Mouse (Mus musculus) frontal cortex, postnatal 14 days (tissue): ENCODE data around the gene Ms4a6b.
"Not testable (repeated sequence)": the region's sequence is repeated elsewhere in the genome, so short reads cannot be mapped to it uniquely, and the experiment has no call there.

Experiments
- DNase-seq, 2 experiments: peaks; one replicate each; pipeline ENCODE4 v3.0.0; 2022; ENCODE audit warnings: low spot score in 2 of 2

The Ms4a6b gene

GRCm38 (mm10) chr19:11533421-11533820 is 17.1 kb downstream of the Ms4a6b start:
- no peak for DNase-seq

DNA sequence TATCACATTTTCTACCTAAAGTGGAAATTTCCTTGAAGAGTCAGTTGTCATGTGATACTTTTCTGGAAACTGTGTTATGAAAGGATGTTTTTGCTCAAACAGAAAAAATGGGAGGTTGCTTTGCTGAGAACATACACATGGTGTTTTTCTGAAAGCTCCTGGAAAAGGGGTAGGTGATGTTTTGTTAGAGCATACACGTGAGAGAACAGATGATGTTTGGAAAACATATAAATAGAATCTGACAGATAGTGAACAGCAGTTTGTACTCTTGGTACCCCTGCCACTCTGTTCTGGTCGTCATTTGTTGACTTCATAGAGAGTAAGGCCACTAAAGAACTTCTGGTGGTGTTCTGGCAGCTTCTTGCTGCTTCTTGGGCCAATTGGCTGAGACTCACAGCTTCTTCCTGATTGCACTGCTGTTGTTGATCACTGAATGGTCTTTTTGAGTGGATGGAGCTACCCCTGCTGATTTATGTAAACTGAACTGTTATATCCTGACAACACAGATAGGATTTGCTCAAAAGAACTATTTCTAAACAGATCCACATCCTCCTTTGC is 17.7 kb downstream of the Ms4a6b start:
- DNase-seq = no peak

GRCm38 (mm10) chr19:11536593-11536992 is 20.3 kb downstream of the Ms4a6b start, which contains the start of gene Ms4a4d:
Ms4a4d (plus strand) TSS chr19:11536801.
- no peak for DNase-seq

DNA sequence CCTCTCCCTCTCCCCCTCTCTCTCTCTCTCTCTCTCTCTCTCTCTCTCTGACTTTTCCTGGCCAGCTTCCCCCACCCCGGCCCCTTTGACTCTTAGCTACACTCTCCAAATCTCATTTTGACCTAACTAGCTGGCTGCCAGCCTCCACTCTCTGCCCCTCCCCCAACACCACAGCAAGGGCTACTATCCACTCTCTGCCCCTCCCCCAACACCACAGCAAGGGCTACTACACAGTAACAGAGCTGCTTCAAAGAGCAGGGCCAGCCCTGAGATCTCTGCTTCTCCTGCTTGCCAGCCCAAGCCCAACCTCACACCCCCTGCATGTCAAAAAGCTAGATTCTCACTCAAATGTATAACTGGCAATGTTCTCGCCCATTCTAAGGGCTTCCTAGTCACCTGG is 21.0 kb downstream of the Ms4a6b start:
- DNase-seq = no peak

- not testable (repeated sequence) for DNase-seq
Measured at GRCm38 (mm10) chr19:11540166-11540821, 24.0 kb downstream of the Ms4a6b start.

DNA sequence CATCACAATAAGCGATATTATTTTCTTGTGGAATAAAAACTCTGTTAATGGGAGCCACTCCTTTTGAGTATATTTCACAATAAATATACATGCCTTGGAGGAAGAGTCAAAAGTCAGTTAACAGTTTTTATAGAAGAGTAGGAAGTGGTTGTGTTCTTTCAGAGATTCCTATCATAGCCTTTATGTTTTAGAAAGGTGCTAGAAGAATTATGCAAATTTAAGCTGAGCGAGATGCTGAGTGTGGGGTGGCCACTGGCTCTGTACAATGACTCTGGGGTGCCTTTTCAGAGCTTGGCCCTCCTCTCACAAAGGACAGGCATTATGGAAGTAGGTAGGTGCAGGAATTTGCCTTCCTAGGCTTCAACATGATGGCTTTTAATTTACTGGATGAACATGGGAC is 28.1 kb downstream of the Ms4a6b start:
- DNase-seq = not testable (repeated sequence)

GRCm38 (mm10) chr19:11547911-11548310 is 31.6 kb downstream of the Ms4a6b start:
- DNase-seq = no peak

- DNase-seq = no peak
Measured at GRCm38 (mm10) chr19:11554726-11555125, 38.4 kb downstream of the Ms4a6b start.

GRCm38 (mm10) chr19:11559560-11559959 is 43.2 kb downstream of the Ms4a6b start:
- not testable (repeated sequence) for DNase-seq

DNA sequence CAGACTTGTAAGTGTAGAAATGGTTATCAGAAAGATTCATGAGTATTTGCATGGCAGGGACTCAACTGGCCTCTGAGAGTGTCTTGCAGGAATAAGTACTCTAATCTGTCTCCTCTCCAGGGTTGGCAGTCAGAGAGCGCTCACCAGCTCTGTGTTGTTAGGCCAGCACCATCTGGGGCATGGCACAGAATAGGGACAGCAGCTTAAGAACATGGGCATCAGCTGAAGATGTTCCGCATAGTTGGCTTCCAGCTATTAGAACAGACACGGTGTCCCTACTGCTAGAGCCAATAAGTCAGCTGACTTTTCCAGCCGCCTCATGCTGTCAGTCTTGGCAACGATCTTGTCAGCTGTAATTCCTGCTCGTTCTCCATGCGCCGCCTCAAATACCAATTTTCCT is 58.7 kb downstream of the Ms4a6b start:
- no peak for DNase-seq
